Mouse (Mus musculus) liver, embryonic 14.5 days (tissue): ENCODE results near the gene Mta3. TPM values are rescaled to one million over a fixed set of nuclear protein-coding genes. Genes with fewer than 3 reads are reported as not detected.
A peak's percentile ranks its signal among the peaks of the same experiment; 100 is the strongest.

Experiments
- ATAC-seq: fragments of 200-750 bp; cut with Nextera tagmentation; 2 replicates; pipeline ENCODE4 v1.8.0; 2017; ENCODE audit warnings: moderate number of reproducible peaks, mild to moderate bottlenecking, moderate library complexity; ENCODE audit not compliant: insufficient read depth
- DNase-seq, 3 experiments: peaks; one replicate each; pipeline ENCODE4 v3.0.0-alpha.2; 2012 to 2013; ENCODE audit warnings: low read depth in 3 of 3, low spot score in 3 of 3
- H3K27ac ChIP-seq: fragments of 300-500 bp; sonication (generic); 2 replicates; pipeline ENCODE4 v1.5.1; 2014; ENCODE audit warnings: moderate library complexity, mild to moderate bottlenecking, control low read depth, inconsistent platforms
- H3K27me3 ChIP-seq: fragments of 300-500 bp; sonication (generic); 2 replicates; pipeline ENCODE4 v1.6.1; 2014; ENCODE audit warnings: mild to moderate bottlenecking, low read length, moderate library complexity; ENCODE audit not compliant: control insufficient read depth, insufficient read depth
- H3K36me3 ChIP-seq: fragments of 300-500 bp; sonication (generic); replicated peaks from 2 replicates; pipeline ENCODE4 v1.6.1; 2014; ENCODE audit warnings: low read depth; ENCODE audit not compliant: control insufficient read depth, insufficient read depth
- H3K4me1 ChIP-seq, 2 experiments: fragments of 200-500 bp in 1 of 2; fragments of 300-500 bp in 1 of 2; sonication (generic) in 1 of 2; replicated peaks; 2 replicates each; pipeline ENCODE4 v1.6.1; 2012 to 2014; ENCODE audit warnings: antibody characterized with exemption in 1 of 2, inconsistent platforms in 1 of 2, low read length in 1 of 2; ENCODE audit not compliant: control insufficient read depth in 2 of 2, insufficient read depth in 2 of 2
- H3K4me2 ChIP-seq: fragments of 300-500 bp; sonication (generic); 2 replicates; pipeline ENCODE4 v1.6.1; 2014; ENCODE audit warnings: low read depth, mild to moderate bottlenecking, control low read depth, moderate library complexity
- H3K4me3 ChIP-seq, 2 experiments: fragments of 200-500 bp in 1 of 2; fragments of 300-500 bp in 1 of 2; sonication (generic) in 1 of 2; 2 replicates each; pipeline ENCODE4 v1.5.1; 2012 to 2014; ENCODE audit warnings: low read depth in 2 of 2, low read length in 2 of 2, mild to moderate bottlenecking in 2 of 2, control low read depth in 1 of 2, inconsistent platforms in 1 of 2, moderate library complexity in 1 of 2; ENCODE audit not compliant: insufficient read depth in 1 of 2
- H3K9ac ChIP-seq: fragments of 300-500 bp; sonication (generic); replicated peaks from 2 replicates; pipeline ENCODE4 v1.6.1; 2014; ENCODE audit warnings: mild to moderate bottlenecking, control low read depth, moderate library complexity
- H3K9me3 ChIP-seq: fragments of 300-500 bp; sonication (generic); 2 replicates; pipeline ENCODE4 v1.6.1; 2016; ENCODE audit warnings: low read length, mixed read lengths; ENCODE audit not compliant: control insufficient read depth
- CTCF ChIP-seq: IDR thresholded peaks from 2 replicates; pipeline ENCODE4 v1.5.1; 2016; ENCODE audit warnings: antibody characterized with exemption, low read depth, control low read depth
- EP300 ChIP-seq: IDR thresholded peaks from 2 replicates; pipeline ENCODE4 v1.6.1; 2016; ENCODE audit warnings: antibody characterized with exemption, low read depth
- WGBS: fragments of 180-500 bp; shearing (Covaris S2); extraction: QIAGEN DNeasy Blood & Tissue Kit; methylation state at CpG from one replicate; pipeline ENCODE4 v1.1.7; 2014; ENCODE audit not compliant: insufficient replicate concordance; 5-methylcytosine and 5-hydroxymethylcytosine counted together
- polyA plus RNA-seq, 2 experiments: library from polyadenylated mRNA; depleted of rRNA in 1 of 2; stranded (reverse) in 1 of 2; unstranded in 1 of 2; fragments of >200 nt; fragmentation: Nextera tagmentation in 1 of 2; extraction: Ambion mirVana in 1 of 2; gene quantifications; 2 replicates each; pipeline versions ENCODE4 v1.2.1 to v1.2.3; 2012 to 2014

Gene Mta3
- polyA plus RNA-seq, 2 experiments = 26.7 to 35.5 TPM

DNA sequence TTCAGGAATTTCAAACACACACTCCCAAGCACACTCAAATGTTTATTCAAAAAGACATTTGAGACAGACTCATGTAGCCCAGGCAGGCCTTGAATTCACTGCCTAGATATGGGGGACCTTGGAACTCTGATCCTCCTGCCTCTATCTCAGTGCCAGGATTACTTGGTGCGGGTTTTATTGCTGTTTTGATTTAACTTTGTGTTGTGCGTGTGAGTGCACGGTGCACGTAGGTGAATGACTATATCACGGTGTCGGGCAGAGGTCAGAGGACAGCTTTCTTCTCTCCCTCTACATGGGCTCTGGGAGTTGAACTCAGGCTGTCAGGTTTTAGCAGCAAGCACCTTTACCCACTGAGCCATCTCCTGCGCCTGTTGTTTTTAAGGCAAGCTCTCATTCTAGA is 61.1 kb downstream of the Mta3 start:
- Histone ChIP-seq H3K4me1 (peaks cover 7 to 12% of the 10 kb centered on the region in 2 experiments), H3K4me2 (no peak overlapping the region), H3K27me3 (no peaks in the 10 kb centered on the region), H3K27ac (no peak overlapping the region), H3K9ac (no peak overlapping the region), H3K9me3 (no peaks in the 10 kb centered on the region), H3K4me3 (no peak overlapping the region), H3K36me3 (peaks cover 26% of the 10 kb centered on the region)
- 83% methylated on average over 7 of the region's 7 CpGs for WGBS
- no peak for TF ChIP-seq EP300
- TF ChIP-seq CTCF = no peak
- DNase-seq (no peak), ATAC-seq (no peak)

DNA sequence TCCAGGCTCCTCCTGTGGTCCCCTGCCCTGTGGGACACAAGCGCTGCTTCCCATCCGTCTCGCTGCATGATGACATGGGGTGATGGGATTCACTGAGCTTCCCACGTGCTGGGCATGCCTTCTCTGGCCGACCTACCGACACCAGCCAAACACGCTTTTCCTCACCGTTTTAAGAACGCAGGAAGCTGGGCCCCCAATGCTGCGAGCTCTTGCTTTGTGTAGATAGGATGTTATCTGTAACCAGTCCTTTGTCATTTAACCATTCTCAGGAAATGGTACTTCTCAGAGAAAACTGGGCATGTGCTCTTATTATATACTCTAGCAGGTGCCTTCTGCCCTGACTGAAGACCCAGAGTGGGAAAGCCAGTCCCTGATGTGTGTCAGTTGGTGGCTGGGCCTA is 62.3 kb downstream of the Mta3 start:
- Histone ChIP-seq H3K27me3 (no peaks in the 10 kb centered on the region), H3K9ac (no peak overlapping the region), H3K4me3 (no peak overlapping the region), H3K9me3 (no peaks in the 10 kb centered on the region), H3K27ac (peak overlapping the region; percentile 14), H3K4me2 (no peak overlapping the region), H3K36me3 (peaks cover 15% of the 10 kb centered on the region), H3K4me1 (peaks cover 7 to 15% of the 10 kb centered on the region in 2 experiments)
- WGBS = 15% methylated on average over 10 of the region's 10 CpGs
- DNase-seq (peak; percentile 19 to 34 (median 33)), ATAC-seq (peak; percentile 72)
- TF ChIP-seq CTCF (no peak), EP300 (peak; percentile 68)

DNA sequence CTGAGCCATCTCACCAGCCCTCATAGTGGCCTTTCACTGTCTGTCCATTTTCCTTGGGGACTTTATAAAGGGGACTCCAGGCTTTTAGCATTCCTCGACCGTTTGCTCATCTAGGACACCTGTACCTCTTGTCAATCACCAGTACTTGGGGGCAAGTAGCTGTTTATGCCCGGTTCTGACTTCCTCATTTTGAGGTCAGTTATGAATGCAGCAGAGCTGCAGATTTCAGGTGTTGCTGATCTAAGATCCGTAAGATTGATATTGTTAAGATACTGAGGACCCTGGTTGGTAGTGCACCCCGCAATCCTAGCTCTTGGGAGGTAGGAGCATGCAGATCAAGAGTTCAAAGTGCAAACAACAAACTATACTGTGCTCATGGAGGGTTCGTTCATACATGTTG is 64.4 kb downstream of the Mta3 start:
- Histone ChIP-seq H3K36me3 (peaks cover 7% of the 10 kb centered on the region), H3K9ac (no peak overlapping the region), H3K4me3 (no peak overlapping the region), H3K4me1 (peaks cover 7 to 15% of the 10 kb centered on the region in 2 experiments), H3K9me3 (no peaks in the 10 kb centered on the region), H3K27ac (no peak overlapping the region), H3K4me2 (no peak overlapping the region), H3K27me3 (no peaks in the 10 kb centered on the region)
- no peak for ATAC-seq
- DNase-seq = no peak
- WGBS = 50% methylated on average over 6 of the region's 6 CpGs
- no peak for TF ChIP-seq EP300
- TF ChIP-seq CTCF = no peak

- DNase-seq (no peak), ATAC-seq (no peak)
- TF ChIP-seq CTCF (no peak), EP300 (no peak)
- H3K4me3 ChIP-seq = no peak overlapping the region
- peaks cover 7% of the 10 kb centered on the region for H3K36me3 ChIP-seq
- 76% methylated on average over 7 of the region's 7 CpGs for WGBS
- H3K4me2 ChIP-seq = no peak overlapping the region
- H3K27me3 ChIP-seq = no peaks in the 10 kb centered on the region
- H3K9me3 ChIP-seq = no peaks in the 10 kb centered on the region
- H3K9ac ChIP-seq = no peak overlapping the region
- peaks cover 7 to 15% of the 10 kb centered on the region in 2 experiments for H3K4me1 ChIP-seq
- H3K27ac ChIP-seq = no peak overlapping the region
Measured at GRCm38 (mm10) chr17:83770931-83771330, 65.0 kb downstream of the Mta3 start.

DNA sequence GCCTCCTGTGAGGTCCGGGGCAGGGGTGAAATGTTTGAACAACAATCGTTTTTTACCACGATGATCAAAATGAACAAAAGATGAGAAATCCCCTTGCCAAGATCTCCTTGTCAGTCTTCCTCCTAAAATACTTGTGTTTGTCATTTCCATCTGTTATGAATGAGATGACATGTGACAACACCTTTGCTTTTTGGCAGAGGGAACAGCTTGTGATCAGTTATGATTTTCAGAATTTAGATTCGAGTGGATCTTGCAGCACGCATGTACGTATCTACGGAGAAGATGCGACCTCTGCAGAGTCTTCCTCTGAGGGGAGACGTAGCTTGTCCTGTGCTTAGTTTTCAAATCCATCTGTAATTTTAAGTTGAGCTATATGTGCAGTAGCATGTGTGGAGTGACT is 66.1 kb downstream of the Mta3 start:
- H3K4me3 ChIP-seq = no peak overlapping the region
- WGBS = 72% methylated on average over 9 of the region's 9 CpGs
- peaks cover 7 to 15% of the 10 kb centered on the region in 2 experiments for H3K4me1 ChIP-seq
- DNase-seq (no peak), ATAC-seq (no peak)
- no peaks in the 10 kb centered on the region for H3K27me3 ChIP-seq
- TF ChIP-seq CTCF (no peak), EP300 (no peak)
- no peaks in the 10 kb centered on the region for H3K9me3 ChIP-seq
- peaks cover 4% of the 10 kb centered on the region for H3K36me3 ChIP-seq
- no peak overlapping the region for H3K4me2 ChIP-seq
- H3K9ac ChIP-seq = no peak overlapping the region
- H3K27ac ChIP-seq = no peak overlapping the region
